ENCODE assay signal across 11 mouse cellular contexts in genomic region chr4:48110331-48110730, GRCm38 (mm10).
"Had no signal": no experiment of that assay in that cellular context is flagged by ENCODE, and none has a peak within 500 bp of the region (broad histone marks: within the 10 kb centered on the region; RNA-seq: fewer than 3 reads in every experiment).

No protein-coding gene starts in this region.

- H3K4me1 ChIP-seq: intestine, embryonic 15.5 days; limb, embryonic 15.5 days; liver, embryonic 13.5 days; midbrain, embryonic 13.5 days had no signal

- H3K27ac ChIP-seq: intestine, embryonic 15.5 days; limb, embryonic 15.5 days; liver, embryonic 13.5 days; midbrain, embryonic 13.5 days had no signal

- DNase-seq: kidney, adult 18-20 months; kidney, postnatal 10 days; left cerebral cortex, postnatal 4 days; liver, embryonic 13.5 days; lung, adult 18-20 months; thymus, adult 18-20 months; thymus, postnatal 14 days had no signal

- H3K36me3 ChIP-seq: intestine, embryonic 15.5 days; limb, embryonic 15.5 days; liver, embryonic 13.5 days; midbrain, embryonic 13.5 days had no signal

- H3K4me2 ChIP-seq: intestine, embryonic 15.5 days; limb, embryonic 15.5 days; liver, embryonic 13.5 days; midbrain, embryonic 13.5 days had no signal

- H3K27me3 ChIP-seq: intestine, embryonic 15.5 days; limb, embryonic 15.5 days; liver, embryonic 13.5 days; midbrain, embryonic 13.5 days had no signal

- H3K9ac ChIP-seq: intestine, embryonic 15.5 days; limb, embryonic 15.5 days; liver, embryonic 13.5 days; midbrain, embryonic 13.5 days had no signal

- H3K9me3 ChIP-seq: intestine, embryonic 15.5 days; limb, embryonic 15.5 days; liver, embryonic 13.5 days; midbrain, embryonic 13.5 days had no signal

- H3K4me3 ChIP-seq: intestine, embryonic 15.5 days; limb, embryonic 15.5 days; liver, embryonic 13.5 days; midbrain, embryonic 13.5 days had no signal

- ATAC-seq: intestine, embryonic 15.5 days; lung, postnatal 0 days; midbrain, embryonic 13.5 days had no signal
